Mouse (Mus musculus) spleen, postnatal 4 days (tissue): ENCODE results near the gene Zfp85.
"Not testable (repeated sequence)": the region's sequence is repeated elsewhere in the genome, so short reads cannot be mapped to it uniquely, and the experiment has no call there.

Source experiments
- DNase-seq, 2 experiments: peaks; one replicate each; pipeline ENCODE4 v3.0.0; 2022; ENCODE audit warnings: low spot score in 2 of 2

Zfp85 gene

DNA sequence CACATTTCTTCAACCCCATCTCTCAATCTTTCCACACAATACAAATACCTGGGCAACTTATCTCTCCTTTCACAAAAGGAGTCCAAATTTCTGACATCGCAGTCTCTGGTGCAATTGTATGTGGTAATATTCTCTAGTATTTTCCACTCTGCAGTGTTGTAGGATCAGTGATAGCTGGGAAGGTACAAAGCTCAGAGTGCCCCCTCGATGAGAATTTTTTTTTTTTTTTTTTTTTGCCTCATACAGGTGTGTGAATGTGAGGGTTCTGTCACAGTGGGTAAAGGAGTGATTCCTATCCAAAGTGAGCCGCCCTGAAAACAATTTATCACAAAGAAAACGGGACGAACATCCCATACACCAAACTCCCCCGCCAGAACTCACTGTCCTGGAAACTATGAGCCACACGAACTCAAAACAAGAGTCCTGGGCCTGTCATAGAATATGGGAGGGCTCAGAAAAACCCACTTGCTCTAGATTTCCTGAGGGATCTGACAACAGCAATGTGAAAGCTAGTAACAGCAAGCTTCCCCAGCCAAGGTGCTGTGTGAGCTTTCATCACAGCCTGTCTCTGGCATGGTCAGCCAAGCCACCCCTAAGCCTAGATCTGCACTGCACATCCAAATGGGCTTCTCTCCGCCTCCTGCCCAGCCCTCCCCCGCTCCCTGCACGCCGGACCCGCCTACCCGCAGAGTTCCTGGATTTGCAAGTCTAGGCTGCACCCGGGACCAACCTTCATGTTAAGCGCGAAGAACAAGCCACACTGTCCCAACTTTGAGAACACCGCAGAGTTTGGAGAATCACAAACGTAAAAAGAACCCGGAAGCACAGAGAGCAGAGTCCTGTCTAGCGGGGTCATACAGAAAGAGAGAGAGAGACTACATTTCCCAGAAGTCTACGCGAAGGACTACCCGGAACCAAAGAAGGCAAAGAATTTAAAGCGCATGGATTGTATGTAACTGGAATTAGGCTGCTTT, at the start of gene Zfp85:
Gene Zfp85 (minus strand): TSS at position 896 of the 974 bp plus-strand sequence.
- DNase-seq, result peak; percentile 34 to 70

DNA sequence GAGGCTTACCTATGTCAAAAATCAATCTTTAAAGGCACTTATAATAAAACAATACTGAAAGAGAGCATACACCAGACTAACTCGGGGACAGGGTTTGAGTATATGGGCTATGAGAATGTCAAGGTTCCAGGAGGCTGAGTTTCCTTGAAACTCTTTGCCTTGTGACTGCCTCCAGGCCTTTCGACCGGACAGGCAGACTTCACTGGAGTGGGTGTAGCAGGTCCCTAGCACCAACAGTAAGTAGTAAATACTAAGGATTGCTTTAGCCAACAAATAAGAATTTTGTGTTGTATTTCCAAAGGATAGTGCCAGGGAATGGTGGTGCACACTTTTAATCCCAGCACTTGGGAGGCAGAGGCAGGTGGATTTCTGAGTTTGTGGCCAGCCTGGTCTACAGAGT, 44.1 kb upstream of the Zfp85 start:
- DNase-seq, result not testable (repeated sequence)

DNA sequence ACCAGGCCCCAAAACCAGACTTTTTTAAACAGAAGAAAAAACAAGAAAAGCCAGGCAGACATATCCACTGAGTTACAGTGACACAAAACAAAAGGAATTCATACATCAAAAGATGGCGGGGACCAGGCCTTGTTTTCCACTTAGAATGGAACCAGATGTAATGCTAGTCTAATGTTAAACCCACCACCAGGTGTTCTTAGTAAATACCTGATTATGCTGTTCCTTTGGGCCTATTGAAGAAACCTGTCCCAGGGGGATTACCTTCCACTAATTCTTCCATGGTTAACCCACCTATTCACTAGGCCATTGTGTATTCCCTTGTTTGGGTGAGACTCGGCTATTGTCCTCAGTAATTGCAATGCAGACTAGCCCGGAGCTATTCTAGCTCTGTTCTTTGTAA, 43.6 kb upstream of the Zfp85 start:
- DNase-seq, result no peak

DNA sequence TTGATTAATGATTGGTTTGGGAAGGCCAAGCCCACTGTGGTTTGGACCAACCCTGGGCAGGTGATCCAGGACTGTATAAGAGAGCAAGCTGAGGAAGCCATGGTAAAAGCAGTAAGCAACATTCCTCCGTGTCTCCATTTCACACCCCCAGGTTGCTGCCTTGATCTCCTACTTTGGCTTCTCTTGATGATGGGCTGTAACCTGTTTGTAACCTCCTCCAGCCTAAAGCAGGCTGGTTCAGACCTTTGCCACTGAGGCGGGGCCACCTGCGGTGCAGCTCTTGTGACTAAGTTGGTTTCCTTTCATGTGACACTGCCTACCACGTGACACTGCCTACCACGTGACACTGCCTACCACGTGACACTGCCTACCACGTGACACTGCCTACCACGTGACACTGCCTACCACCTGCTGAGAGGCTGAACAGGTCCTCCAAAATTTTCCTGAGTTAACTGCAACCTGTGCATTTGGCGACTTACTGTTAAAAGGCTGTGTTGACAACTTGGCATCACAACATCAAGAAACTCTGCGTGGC, 37.0 kb upstream of the Zfp85 start:
- DNase-seq, result no peak

DNA sequence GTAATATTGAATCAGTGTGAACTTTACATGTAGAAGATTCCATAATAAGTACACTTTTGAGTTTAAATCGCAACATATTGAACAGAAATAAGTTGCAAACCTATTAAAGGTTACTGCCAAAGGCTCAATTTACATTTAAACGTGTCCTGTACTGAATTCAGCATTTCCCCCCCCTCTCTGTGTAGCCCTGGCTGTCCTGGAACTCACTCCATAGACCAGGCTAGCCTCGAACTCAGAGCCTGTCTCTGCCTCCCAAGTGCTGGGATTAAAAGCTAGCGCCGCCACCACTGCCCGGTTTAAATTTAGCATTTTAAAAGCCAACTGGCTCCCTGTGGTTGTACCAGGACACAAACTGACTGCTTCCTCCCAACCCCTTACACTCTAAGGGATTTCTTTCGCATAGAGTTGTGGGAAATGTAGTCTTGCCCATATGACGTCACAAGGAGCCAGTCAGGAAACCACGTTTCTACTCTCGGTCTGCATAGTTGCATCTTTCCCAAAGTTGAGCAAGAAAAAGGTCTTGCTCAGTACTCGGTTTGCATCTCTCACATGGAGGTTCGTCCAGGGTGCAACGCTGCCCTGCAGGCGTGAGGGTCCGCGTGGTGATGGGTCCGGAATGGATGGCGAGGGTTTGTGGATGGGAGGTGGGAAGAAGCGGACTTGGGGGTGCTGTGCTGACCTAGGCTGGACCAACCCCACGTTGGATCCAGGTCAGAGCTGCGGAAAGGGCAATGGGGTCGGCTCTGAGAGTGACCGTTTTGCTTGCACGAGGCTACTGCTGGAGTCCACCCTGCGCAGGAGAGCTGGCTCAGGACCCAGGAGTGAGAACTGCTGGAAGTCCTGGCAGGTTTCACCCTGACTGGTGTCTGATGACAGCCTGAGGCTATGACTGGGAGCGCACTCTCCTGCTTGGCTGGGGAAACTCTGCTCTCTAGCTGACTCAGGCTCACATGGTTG, 24.5 kb upstream of the Zfp85 start, which contains the start of gene Zfp493:
Gene Zfp493 (plus strand): TSS at position 429 of the 957 bp plus-strand sequence.
- DNase-seq, result peak; percentile 30 to 64

DNA sequence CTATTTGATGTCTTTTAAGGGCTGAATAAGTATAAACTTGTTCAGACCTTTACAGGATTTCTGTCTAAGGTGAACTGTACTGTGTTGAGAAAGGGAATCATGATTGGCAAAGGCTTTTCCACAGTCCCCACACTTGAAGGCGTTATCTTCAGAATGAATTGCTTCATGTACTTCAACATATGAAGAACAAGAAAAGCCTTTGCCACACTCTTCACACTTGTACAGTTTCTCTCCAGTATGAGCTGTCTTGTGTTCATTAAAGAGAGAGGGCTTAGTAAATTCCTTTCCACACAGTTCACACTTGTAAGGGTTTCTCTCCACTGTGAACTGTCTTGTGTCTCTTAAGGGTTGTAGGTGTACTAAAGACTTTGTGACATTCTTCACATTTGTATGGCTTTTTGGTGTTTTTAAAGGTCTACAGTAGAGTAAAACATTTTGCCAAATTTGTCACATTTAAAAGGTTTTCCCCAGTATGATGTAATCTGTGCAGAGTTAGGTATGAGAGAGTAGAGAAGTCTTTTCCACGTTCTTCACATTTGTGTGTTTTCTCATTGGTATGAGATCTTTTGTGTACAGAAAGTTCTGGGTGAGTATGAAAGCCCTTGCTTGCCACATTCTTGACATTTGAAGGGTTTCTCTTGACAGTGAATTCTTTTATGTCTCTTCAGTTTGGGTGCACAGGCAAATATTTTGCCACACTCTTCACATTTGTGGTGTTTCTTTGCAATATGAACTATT, 8.2 kb upstream of the Zfp85 start:
- no peak for DNase-seq

DNA sequence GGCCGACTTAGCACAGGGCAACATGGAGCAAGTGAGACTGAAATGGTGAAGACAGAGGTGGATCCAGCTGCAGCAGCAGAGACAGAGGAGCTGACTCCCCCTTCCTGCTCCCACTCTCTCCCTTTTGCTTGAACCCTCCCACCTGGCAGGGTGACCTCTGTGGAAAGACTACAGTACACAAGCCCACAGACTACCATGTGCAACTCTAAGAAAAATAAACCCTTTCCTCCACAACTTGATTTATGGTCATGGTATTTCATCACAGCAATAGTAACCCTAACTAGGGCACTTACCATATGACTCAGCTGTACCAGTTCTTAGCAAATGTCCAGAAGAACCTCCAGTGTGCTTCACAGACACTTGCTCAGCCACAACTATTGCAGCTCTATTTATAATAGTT, 4.9 kb upstream of the Zfp85 start:
- DNase-seq, result no peak

DNA sequence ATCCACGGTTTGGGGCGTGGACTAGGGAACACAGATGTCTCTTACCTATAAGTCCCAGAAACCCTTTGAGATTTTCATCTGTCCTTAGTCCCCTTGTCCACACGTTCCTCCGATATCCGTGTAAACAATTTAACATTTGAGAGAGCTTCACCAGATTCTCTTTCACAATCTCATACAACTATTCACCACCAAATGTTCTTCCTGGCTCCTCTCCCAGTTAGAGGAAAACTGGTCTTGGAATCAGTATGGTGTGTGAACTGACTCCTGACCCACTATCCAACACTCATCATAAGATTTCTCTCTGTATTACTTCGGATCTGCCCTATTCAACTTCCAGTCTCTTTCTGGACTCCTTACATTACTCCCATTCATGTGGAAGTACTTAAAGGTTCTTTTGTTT, 733 bp upstream of the Zfp85 start:
- no peak for DNase-seq

DNA sequence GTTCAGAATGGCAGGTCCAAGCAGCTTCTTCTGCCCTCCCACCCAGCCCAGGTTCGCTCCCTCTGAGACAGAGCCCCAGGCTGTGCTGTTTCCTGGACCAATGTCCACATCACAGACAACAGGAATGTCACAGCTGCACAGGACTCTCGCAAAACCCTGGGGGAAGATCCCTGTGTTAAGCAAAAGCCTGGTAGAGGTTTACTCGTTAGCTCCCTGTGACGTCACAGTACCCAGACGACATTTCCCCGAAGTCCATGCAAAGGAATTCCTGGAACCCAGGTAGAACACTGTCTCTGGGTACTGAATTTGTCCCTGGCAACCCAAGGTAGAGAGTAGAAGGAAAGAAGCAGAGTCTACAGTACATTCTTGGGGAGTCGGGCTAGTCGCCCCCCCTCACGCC, 11.1 kb downstream of the Zfp85 start:
- DNase-seq, result no peak

DNA sequence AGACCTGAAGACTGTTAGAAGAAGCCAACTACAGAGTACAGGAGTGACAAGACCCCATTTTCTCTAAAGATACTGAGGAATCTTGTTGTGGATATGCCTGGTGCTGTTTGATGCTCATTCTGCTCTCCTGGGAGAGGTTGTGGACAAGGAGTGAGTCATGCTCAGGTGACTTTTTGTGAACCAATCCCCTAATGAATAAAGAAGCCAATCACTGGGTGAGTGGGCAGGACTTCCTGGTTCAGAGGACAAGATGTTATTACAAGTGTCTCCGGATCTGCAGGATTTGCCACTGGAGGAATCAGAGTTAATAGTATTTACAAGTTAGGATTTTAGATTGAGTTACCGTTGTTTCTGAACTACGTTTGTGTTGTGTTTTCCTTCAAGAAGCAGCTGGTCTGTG, 12.1 kb downstream of the Zfp85 start:
- no peak for DNase-seq

DNA sequence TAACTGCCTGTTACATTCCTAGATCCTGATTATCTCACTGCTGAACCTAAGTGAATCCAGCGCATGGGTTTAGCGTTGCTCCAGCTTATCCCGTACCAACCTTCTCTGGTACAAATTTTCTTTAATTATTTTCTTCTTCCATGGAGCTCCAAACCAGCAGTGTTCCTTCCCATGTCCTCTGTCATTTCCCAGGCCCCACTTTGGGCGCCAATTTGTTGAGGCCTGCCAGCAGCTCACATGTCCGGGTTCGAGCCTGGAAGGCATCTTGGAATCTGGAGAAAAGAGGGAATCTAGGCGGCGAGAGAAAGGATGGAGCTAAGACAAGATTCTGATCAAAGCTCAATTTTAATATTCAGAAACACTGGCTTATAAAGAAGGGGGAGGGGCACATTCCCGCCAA, 20.6 kb downstream of the Zfp85 start:
- DNase-seq, result not testable (repeated sequence)

DNA sequence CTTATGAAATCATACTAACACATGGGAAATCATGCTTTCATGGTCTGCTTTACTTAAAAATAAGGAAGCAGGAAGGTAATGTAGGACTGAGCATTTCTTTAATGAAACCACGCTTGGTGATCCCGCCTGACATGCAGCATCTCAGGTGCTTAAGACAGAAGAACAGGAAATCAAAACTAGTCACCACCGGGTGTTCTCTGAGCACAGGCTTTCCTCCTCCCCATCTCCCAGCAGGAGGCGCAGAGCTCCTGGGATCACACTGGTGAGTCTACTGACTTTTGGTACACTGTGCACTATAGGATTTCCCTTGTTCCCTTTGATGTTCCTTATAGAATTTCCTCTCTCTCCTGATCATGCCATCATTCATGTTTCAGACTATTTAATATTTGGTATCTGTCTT, 25.6 kb downstream of the Zfp85 start:
- DNase-seq, result not testable (repeated sequence)

DNA sequence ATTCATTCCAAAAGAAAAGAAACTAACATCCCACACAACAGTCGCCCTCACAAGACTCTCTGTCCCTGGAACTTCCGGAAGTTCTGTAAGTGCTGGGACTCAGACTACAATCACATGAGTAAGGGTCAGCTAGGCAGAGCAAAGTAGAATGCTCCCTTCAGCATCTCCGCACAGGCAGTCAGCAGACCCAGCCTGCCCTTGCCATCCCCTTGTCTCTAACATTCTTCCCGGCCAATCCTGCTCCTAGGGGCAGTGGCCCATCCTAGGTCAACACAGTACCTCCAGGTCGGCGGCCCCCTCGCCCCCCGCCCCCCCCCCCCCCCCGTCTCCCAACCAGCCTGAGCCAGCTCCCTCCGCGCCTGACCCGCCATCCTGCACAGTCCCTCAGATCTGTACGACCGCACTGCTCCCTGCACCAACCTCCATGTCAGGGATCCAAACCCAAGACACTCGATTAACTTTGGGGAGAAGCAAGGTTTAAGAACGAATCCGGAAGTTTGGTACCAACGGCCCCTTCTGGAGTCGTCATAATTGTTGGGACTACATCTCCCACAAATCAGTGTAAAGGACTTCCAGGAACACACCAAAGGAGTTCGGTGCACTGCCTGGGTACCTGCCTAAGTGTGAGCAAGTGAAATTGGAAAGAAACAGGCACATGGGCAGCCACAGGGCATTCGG, 26.2 kb downstream of the Zfp85 start, which contains the start of gene Zfp65:
Gene Zfp65 (minus strand): TSS at position 533 of the 678 bp plus-strand sequence.
- peak in 1 of 2 experiments; percentile 59 for DNase-seq

DNA sequence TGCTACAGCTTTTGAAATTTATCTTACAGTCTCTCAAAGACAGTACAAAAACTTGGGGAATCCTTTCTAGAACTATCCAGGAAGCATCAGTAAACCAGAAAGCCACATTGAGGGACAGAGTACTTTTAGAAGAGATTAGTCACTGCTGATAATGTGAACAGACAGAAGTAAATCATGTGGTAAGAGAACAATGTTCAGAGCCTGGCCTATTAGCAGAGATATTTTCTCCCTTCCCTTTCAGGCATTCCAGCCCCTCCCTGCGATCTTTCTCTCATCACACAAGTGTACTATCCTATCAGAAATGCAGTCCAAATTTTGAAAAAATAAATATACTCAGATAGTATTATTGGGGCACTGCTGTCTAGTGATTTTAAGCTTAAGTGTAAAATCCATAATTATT, 26.9 kb downstream of the Zfp85 start:
- no peak for DNase-seq

DNA sequence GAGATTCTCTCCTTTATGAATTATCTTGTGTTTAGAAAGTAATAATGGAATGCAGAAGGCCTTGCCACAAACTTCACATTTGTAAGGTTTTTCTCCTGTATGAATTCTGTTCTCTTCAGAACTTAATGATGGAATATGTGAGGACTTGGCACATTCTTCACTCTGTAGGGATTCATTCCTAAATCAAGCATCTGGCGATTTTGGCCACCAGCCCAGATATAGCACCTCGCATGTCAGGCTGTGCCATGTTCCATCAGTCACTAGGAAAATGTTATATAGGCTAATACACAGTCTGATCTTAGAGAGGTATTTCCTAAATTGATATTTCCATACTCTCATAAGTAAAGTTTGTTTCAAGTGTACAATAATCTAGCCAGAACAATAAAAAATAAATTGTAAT, 29.7 kb downstream of the Zfp85 start:
- not testable (repeated sequence) for DNase-seq

DNA sequence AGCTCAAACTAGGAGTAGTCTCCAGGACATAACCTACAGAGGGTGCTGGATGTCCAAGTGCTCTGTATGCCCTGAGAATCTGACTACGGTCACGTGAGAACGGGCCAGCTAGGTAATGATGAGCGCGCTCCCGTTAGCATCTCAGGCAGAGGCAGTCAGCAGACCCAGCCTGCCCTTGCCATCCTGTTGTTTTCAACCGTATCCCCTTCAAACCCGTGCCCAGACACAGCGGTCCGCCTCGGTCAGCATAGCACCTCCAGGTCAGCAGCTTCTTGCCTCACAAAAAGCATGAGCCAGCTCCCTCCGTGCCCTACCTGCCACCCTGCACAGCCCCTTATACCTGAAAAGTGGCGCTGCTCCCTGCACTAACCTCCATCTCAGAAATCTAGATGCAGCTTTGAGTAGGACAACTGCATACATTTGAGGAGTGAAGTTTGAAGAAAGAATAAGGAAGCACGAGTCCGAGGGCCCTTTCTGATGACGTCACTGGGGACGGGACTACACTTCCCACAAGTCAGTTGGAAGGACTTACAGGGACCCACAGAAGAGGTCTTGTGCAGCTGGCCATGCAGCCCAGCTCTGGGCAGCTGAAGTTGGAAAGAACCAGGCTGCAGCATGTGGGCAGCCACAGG, 31.1 kb downstream of the Zfp85 start:
- peak; percentile 80 to 84 for DNase-seq
